22 mouse cellular contexts compared by ENCODE assay signal in the genomic region with DNA sequence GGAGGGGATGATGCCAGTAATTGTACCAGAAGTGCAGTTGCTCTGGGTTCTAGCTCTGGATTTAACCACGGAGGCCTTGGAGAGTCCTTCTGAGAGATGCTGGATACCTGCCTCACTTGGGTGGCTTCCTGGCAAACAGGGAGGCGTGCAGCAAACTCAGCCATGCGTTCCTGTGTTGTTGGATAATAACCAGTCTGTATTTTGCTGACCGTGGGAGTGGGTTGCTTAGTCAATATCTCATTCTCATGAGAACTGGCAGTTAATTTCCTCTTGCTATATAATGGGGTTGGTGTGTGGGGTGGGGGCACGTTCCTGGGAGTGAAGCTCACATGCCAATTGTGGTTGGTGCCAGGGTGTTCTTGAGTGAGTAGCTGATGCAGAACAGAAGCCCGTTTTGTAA.
A peak's percentile ranks its signal among the peaks of the same experiment; 100 is the strongest.
DNase-seq lines count a peak whose midpoint lies in the region; ATAC-seq and TF ChIP-seq lines count a peak whose summit lies in the region.
"Had no signal": no experiment of that assay in that cellular context is flagged by ENCODE, and none has a peak within 500 bp of the region (broad histone marks: within the 10 kb centered on the region; RNA-seq: fewer than 3 reads in every experiment).

No protein-coding gene starts in this region.

- TF ChIP-seq POLR2A in kidney, adult 2 months (IDR thresholded peaks at IDR 0.05; ENCODE audit: low read depth, low read length): no peak

- WGBS in midbrain, embryonic 15.5 days: 77% methylated on average over 6 of the region's 6 CpGs
- WGBS in midbrain, postnatal 0 days: 65% methylated on average over 6 of the region's 6 CpGs
- 36% methylated on average over 6 of the region's 6 CpGs for WGBS in kidney, adult 2 months
- 76% methylated on average over 6 of the region's 6 CpGs for WGBS in intestine, postnatal 0 days
- WGBS in heart, embryonic 11.5 days (ENCODE audit: insufficient replicate concordance): 77% methylated on average over 6 of the region's 6 CpGs

- no peak overlapping the region for H3K4me2 ChIP-seq in midbrain, embryonic 15.5 days
- no peak overlapping the region for H3K4me2 ChIP-seq in midbrain, postnatal 0 days (ENCODE audit: low read depth, low read length, poor library complexity, severe bottlenecking)
- no peak overlapping the region for H3K4me2 ChIP-seq in intestine, postnatal 0 days (replicated peaks; ENCODE audit: low read depth)
- no peak overlapping the region for H3K4me2 ChIP-seq in heart, embryonic 11.5 days
- H3K4me2 ChIP-seq: forebrain, embryonic 15.5 days; liver, embryonic 12.5 days; midbrain, embryonic 11.5 days had no signal

- H3K27ac ChIP-seq in midbrain, embryonic 15.5 days: no peak overlapping the region
- no peak overlapping the region for H3K27ac ChIP-seq in midbrain, postnatal 0 days (ENCODE audit: low read depth, low read length)
- 0 out of 2 replicates have a peak overlapping the region, but pooled peaks have one; percentile 6 for H3K27ac ChIP-seq in kidney, adult 2 months (ENCODE audit: insufficient read depth, low read depth, low read length)
- H3K27ac ChIP-seq in intestine, postnatal 0 days (ENCODE audit: low read depth, low read length): no peak overlapping the region
- H3K27ac ChIP-seq in heart, embryonic 11.5 days (ENCODE audit: low read depth, low read length): no peak overlapping the region
- H3K27ac ChIP-seq: forebrain, embryonic 15.5 days; heart, adult 2 months; hindbrain, embryonic 10.5 days; hindbrain, postnatal 0 days; liver, embryonic 12.5 days; macrophage had no signal

- no peak overlapping the region for H3K9ac ChIP-seq in midbrain, embryonic 15.5 days
- no peak overlapping the region for H3K9ac ChIP-seq in midbrain, postnatal 0 days (replicated peaks; ENCODE audit: low read length, poor library complexity, severe bottlenecking)
- no peak overlapping the region for H3K9ac ChIP-seq in intestine, postnatal 0 days (ENCODE audit: low read depth, low read length)
- no peak overlapping the region for H3K9ac ChIP-seq in heart, embryonic 11.5 days (ENCODE audit: low read depth, low read length)
- H3K9ac ChIP-seq: forebrain, embryonic 15.5 days; liver, embryonic 12.5 days had no signal

- no peak for DNase-seq in midbrain, postnatal 0 days (ENCODE audit: low spot score)
- DNase-seq in Muller cell, postnatal 12 days (ENCODE audit: inconsistent ontology term): peak; percentile 88
- DNase-seq in kidney, adult 2 months: peak; percentile 50
- peak; percentile 13 for DNase-seq in kidney, postnatal 10 days
- DNase-seq in heart, postnatal 4 days: no peak
- DNase-seq: adrenal gland, adult 2 months; cerebellum, adult 2 months; gastrocnemius, postnatal 25 days; heart, adult 2 months; lung, adult 2 months; thymus, postnatal 4 days had no signal

- H3K36me3 ChIP-seq in midbrain, embryonic 15.5 days (replicated peaks): no peaks in the 10 kb centered on the region
- H3K36me3 ChIP-seq in midbrain, postnatal 0 days (ENCODE audit: insufficient read depth, low read length): no peaks in the 10 kb centered on the region
- no peaks in the 10 kb centered on the region for H3K36me3 ChIP-seq in kidney, adult 2 months (ENCODE audit: control insufficient read depth, insufficient read depth, low read length)
- H3K36me3 ChIP-seq in intestine, postnatal 0 days (ENCODE audit: control insufficient read depth, insufficient read depth): no peaks in the 10 kb centered on the region
- no peaks in the 10 kb centered on the region for H3K36me3 ChIP-seq in heart, embryonic 11.5 days (ENCODE audit: control insufficient read depth, insufficient read depth, low read length)
- H3K36me3 ChIP-seq: forebrain, embryonic 15.5 days; hindbrain, embryonic 10.5 days; liver, embryonic 12.5 days had no signal

- H3K27me3 ChIP-seq in midbrain, embryonic 15.5 days (replicated peaks): no peaks in the 10 kb centered on the region
- no peaks in the 10 kb centered on the region for H3K27me3 ChIP-seq in midbrain, postnatal 0 days (ENCODE audit: insufficient read depth, low read length)
- H3K27me3 ChIP-seq in kidney, adult 2 months (replicated peaks; ENCODE audit: control insufficient read depth, insufficient read depth, low read length): no peaks in the 10 kb centered on the region
- H3K27me3 ChIP-seq in intestine, postnatal 0 days (replicated peaks; ENCODE audit: control insufficient read depth, insufficient read depth, low read length): no peaks in the 10 kb centered on the region
- no peaks in the 10 kb centered on the region for H3K27me3 ChIP-seq in heart, embryonic 11.5 days (ENCODE audit: control insufficient read depth, insufficient read depth, low read length)
- H3K27me3 ChIP-seq: forebrain, embryonic 15.5 days; liver, embryonic 12.5 days had no signal

- H3K4me3 ChIP-seq in midbrain, embryonic 15.5 days: no peak overlapping the region
- no peak overlapping the region for H3K4me3 ChIP-seq in midbrain, postnatal 0 days (ENCODE audit: low read depth, low read length)
- H3K4me3 ChIP-seq in kidney, adult 2 months (ENCODE audit: insufficient read depth, low read depth, low read length): no peak overlapping the region
- H3K4me3 ChIP-seq in intestine, postnatal 0 days (ENCODE audit: low read depth, low read length): no peak overlapping the region
- H3K4me3 ChIP-seq in heart, embryonic 11.5 days (ENCODE audit: low read depth, low read length): no peak overlapping the region
- H3K4me3 ChIP-seq: erythroblast, embryonic 14.5 days; forebrain, embryonic 15.5 days; heart, adult 2 months; hindbrain, embryonic 10.5 days; liver, embryonic 12.5 days; myocyte had no signal

- H3K4me1 ChIP-seq in midbrain, embryonic 15.5 days: no peaks in the 10 kb centered on the region
- H3K4me1 ChIP-seq in midbrain, postnatal 0 days (ENCODE audit: insufficient read depth, low read length): no peaks in the 10 kb centered on the region; the same call in 1 of the 2 replicates
- peaks cover 5% of the 10 kb centered on the region for H3K4me1 ChIP-seq in kidney, adult 2 months (ENCODE audit: control insufficient read depth, insufficient read depth, low read length)
- H3K4me1 ChIP-seq in intestine, postnatal 0 days (replicated peaks; ENCODE audit: control insufficient read depth, insufficient read depth, low read length): no peaks in the 10 kb centered on the region
- H3K4me1 ChIP-seq in heart, embryonic 11.5 days (ENCODE audit: control insufficient read depth, insufficient read depth, low read length): peaks cover 7% of the 10 kb centered on the region; the same call in 1 of the 2 replicates

- H3K9me3 ChIP-seq in midbrain, embryonic 15.5 days: no peaks in the 10 kb centered on the region
- H3K9me3 ChIP-seq in midbrain, postnatal 0 days (ENCODE audit: low read length): no peaks in the 10 kb centered on the region
- no peaks in the 10 kb centered on the region for H3K9me3 ChIP-seq in intestine, postnatal 0 days (ENCODE audit: control insufficient read depth)
- H3K9me3 ChIP-seq in heart, embryonic 11.5 days (replicated peaks; ENCODE audit: control insufficient read depth, low read length): no peaks in the 10 kb centered on the region
- H3K9me3 ChIP-seq: forebrain, embryonic 15.5 days; hindbrain, embryonic 10.5 days; liver, embryonic 12.5 days had no signal

- TF ChIP-seq CTCF in midbrain, postnatal 0 days (IDR thresholded peaks at IDR 0.05): no peak
- TF ChIP-seq CTCF in kidney, adult 2 months (conservative IDR thresholded peaks at IDR 0.05; ENCODE audit: insufficient read depth, insufficient read length, low read depth, low read length): no peak
- TF ChIP-seq CTCF in intestine, postnatal 0 days (IDR thresholded peaks at IDR 0.05; ENCODE audit: low read depth): no peak

- 0 out of 2 replicates have a peak, but pooled peaks have one; percentile 7 for ATAC-seq in midbrain, embryonic 15.5 days (replicated peaks)
- no peak for ATAC-seq in midbrain, postnatal 0 days (ENCODE audit: low FRiP score)
- no peak for ATAC-seq in intestine, postnatal 0 days
- ATAC-seq in heart, embryonic 11.5 days (replicated peaks; ENCODE audit: insufficient number of reproducible peaks, low FRiP score, low TSS enrichment): no peak
- ATAC-seq: forebrain, embryonic 15.5 days; hindbrain, postnatal 0 days; liver, embryonic 12.5 days had no signal

Comparison
In these comparisons a context has a peak if more than half of its experiments do, and no peak if none do; other contexts are left out.
1. DNase-seq: peak in Muller cell, postnatal 12 days (single experiment), kidney, adult 2 months (single experiment) and kidney, postnatal 10 days (single experiment); none in midbrain, postnatal 0 days (single experiment) and heart, postnatal 4 days (single experiment).